Mouse (Mus musculus): ENCODE results near the gene Spx. TPM values are rescaled to one million over a fixed set of nuclear protein-coding genes. Genes with fewer than 3 reads are reported as not detected.

The Spx gene
- total and polyA plus RNA-seq, 2 experiments from 2014 or later = 3.6 to 3.7 TPM

DNA sequence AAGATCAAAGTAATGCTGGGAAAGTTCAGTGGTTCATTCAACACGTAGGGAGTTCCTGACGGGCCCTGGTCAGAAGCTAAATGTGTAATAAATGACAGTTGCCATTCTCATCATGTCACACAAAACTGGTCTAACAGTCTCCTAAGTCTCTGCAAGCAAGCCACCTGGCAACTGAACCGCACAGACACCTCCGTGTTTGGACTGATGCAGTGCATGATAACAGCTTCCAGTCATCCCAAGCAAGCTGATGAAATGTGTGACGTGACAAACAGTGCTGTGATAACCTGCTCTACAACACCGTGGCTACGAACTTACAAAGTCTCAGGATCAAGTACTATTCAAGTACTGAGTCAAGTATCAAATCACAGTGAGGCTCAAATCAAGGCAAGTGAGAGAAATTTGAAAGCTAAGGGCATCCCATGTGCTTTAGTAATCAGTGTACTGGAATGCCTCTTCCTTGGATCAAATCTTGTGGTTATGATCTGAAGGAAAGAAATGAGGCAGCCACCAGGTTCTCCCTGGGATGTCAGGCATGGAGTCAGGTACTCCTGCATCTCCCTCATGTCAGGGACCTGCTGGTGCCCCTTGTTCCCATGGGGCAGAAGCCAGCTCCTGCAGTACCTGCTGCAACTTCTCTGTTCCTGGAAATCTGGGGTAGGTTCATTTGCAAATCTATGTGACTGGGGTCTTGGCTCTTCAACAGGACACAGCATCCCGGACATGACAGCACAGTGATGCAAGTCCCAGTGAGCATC, 34.5 kb upstream of the Spx start:
- no peak for TF ChIP-seq CTCF (IDR thresholded peaks at IDR 0.05; ENCODE audit: low read depth)
- Histone ChIP-seq H3K27me3 (ENCODE audit: insufficient read depth, low read length) (no peaks in the 10 kb centered on the region), H3K9me3 (ENCODE audit: low read length) (no peaks in the 10 kb centered on the region), H3K4me2 (ENCODE audit: low read depth, low read length) (no peak overlapping the region), H3K36me3 (ENCODE audit: insufficient read depth, low read length) (peaks cover 22% of the 10 kb centered on the region), H3K4me3 (ENCODE audit: low read length) (no peak overlapping the region), H3K27ac (no peak overlapping the region), H3K4me1 (ENCODE audit: insufficient read depth, low read length) (no peaks in the 10 kb centered on the region), H3K9ac (replicated peaks; ENCODE audit: low read length) (no peak overlapping the region)
- DNase-seq (ENCODE audit: low spot score) (no peak), ATAC-seq (no peak)
- 92% methylated on average over 8 of the region's 8 CpGs for WGBS

DNA sequence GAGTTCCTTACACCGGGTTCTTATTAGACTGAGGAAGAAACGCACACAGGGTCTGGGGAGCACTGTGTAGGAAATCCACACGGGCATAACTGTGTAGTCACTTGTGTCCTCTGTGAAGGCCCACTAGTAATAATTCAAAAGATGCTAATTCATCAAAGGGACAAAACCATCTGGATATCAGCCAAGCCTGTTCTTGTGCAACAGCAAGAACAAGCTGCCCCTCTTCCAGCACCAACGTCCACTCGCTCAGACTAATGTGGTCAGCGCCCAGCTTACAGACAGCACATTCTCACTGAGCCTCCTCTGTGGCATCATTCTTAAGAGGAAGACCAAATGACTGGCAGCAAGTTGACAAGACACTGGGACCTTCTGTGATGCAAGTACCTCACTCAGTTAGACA, 33.3 kb upstream of the Spx start:
- no peaks in the 10 kb centered on the region for H3K4me1 ChIP-seq (ENCODE audit: insufficient read depth, low read length)
- no peak for TF ChIP-seq CTCF (IDR thresholded peaks at IDR 0.05; ENCODE audit: low read depth)
- no peaks in the 10 kb centered on the region for H3K9me3 ChIP-seq (ENCODE audit: low read length)
- H3K9ac ChIP-seq (replicated peaks; ENCODE audit: low read length) = no peak overlapping the region
- no peak overlapping the region for H3K4me3 ChIP-seq (ENCODE audit: low read length)
- H3K27me3 ChIP-seq (ENCODE audit: insufficient read depth, low read length) = no peaks in the 10 kb centered on the region
- DNase-seq (ENCODE audit: low spot score) (no peak), ATAC-seq (no peak)
- no peak overlapping the region for H3K27ac ChIP-seq
- H3K36me3 ChIP-seq (ENCODE audit: insufficient read depth, low read length) = peaks cover 16% of the 10 kb centered on the region
- WGBS = 82% methylated on average over 6 of the region's 6 CpGs
- H3K4me2 ChIP-seq (ENCODE audit: low read depth, low read length) = no peak overlapping the region

DNA sequence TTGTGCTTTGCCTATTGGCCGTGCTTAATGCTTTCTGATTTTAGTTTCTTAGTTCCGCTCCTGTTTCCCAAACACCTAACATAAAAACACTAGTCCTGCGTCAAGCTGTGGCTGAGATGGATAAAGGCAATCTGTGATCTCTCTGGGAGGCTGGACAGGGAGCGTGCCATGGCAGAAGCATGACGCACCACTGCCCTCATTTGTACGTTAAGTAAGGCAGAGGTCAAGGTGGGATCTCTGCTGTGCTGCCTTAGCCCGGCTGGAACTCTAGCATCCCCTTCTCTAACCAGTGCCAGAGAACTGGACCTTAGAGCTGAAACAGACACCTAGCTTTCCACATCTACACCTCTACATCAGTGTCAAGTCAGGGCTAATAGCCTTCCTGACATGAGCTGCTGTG, 31.6 kb upstream of the Spx start:
- H3K36me3 ChIP-seq (ENCODE audit: insufficient read depth, low read length) = peaks cover 5% of the 10 kb centered on the region
- no peak overlapping the region for H3K4me2 ChIP-seq (ENCODE audit: low read depth, low read length)
- TF ChIP-seq CTCF (IDR thresholded peaks at IDR 0.05; ENCODE audit: low read depth) = no peak
- 94% methylated on average over 7 of the region's 7 CpGs for WGBS
- no peak for DNase-seq (ENCODE audit: low spot score)
- no peak overlapping the region for H3K27ac ChIP-seq
- no peaks in the 10 kb centered on the region for H3K9me3 ChIP-seq (ENCODE audit: low read length)
- no peak overlapping the region for H3K4me3 ChIP-seq (ENCODE audit: low read length)
- H3K4me1 ChIP-seq (ENCODE audit: insufficient read depth, low read length) = 0 out of 2 replicates have a peak, but pooled peaks cover 3% of the 10 kb centered on the region
- H3K27me3 ChIP-seq (ENCODE audit: insufficient read depth, low read length) = no peaks in the 10 kb centered on the region
- H3K9ac ChIP-seq (replicated peaks; ENCODE audit: low read length) = no peak overlapping the region
- ATAC-seq = no peak

DNA sequence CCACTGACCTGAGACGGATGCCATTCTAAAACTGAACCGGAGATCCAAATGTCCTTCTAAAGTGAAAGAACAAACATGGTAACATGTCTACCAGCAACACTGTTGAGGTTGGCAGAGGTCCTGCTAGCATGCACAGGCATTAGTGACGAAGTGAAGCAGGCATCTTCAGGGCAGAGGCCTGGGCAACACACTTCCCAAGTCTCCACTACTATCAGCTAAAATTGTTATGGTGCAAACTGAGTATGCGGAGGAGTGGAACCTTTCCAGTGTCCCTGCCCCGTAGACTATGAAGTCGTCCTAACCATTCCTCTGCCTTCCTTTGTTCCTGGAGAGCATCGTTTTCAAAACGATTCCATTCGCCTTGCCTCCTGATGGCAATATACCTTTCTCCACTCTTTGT, 28.7 kb upstream of the Spx start:
- Histone ChIP-seq H3K4me2 (ENCODE audit: low read depth, low read length) (no peak overlapping the region), H3K4me1 (ENCODE audit: insufficient read depth, low read length) (0 out of 2 replicates have a peak, but pooled peaks cover 3% of the 10 kb centered on the region), H3K9ac (replicated peaks; ENCODE audit: low read length) (no peak overlapping the region), H3K4me3 (ENCODE audit: low read length) (no peak overlapping the region), H3K27ac (no peak overlapping the region), H3K36me3 (ENCODE audit: insufficient read depth, low read length) (no peaks in the 10 kb centered on the region), H3K9me3 (ENCODE audit: low read length) (no peaks in the 10 kb centered on the region), H3K27me3 (ENCODE audit: insufficient read depth, low read length) (no peaks in the 10 kb centered on the region)
- ATAC-seq = no peak
- DNase-seq (ENCODE audit: low spot score) = no peak
- 90% methylated on average over 9 of the region's 9 CpGs for WGBS
- TF ChIP-seq CTCF (IDR thresholded peaks at IDR 0.05; ENCODE audit: low read depth) = no peak

DNA sequence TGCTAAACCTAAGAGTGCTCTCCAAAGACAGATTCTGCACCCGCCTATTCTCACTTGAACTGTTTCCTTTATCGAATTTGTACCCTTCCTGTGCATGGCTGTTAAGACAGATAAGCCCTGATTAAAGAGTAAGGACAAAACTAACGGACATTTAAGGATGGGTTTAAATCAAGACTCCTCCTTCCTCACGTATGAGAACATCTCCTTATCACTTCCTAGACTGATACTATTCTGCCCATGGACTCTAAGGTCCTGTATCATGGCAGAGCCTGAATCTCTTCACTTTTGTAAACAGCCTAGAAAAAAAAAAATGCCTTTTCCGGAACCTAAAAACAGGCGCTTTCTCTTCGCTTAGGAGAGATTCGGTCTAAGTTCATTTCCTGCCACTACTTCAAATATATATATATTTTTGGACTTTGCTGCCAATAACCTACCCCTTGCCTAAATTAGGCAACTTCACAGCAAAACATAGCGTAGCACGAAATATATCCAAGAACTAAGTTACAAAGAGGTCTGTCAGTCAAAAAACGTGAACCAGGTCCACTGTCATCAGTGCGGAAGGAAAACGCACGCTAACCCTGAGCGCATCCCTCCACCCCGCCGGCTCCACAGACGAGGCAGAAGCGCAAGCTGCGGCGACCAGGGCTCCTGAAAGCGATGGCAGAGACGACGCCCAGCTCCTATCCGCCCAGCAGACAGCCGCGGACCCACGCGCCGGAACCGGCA, 26.8 kb upstream of the Spx start:
- TF ChIP-seq CTCF (IDR thresholded peaks at IDR 0.05; ENCODE audit: low read depth) = no peak
- H3K9me3 ChIP-seq (ENCODE audit: low read length) = no peaks in the 10 kb centered on the region
- H3K4me2 ChIP-seq (ENCODE audit: low read depth, low read length) = peak overlapping the region; percentile 61
- no peaks in the 10 kb centered on the region for H3K36me3 ChIP-seq (ENCODE audit: insufficient read depth, low read length)
- ATAC-seq (peak; percentile 84), DNase-seq (ENCODE audit: low spot score) (no peak)
- no peaks in the 10 kb centered on the region for H3K27me3 ChIP-seq (ENCODE audit: insufficient read depth, low read length)
- peak overlapping the region; percentile 85 for H3K9ac ChIP-seq (replicated peaks; ENCODE audit: low read length)
- peak overlapping the region; percentile 97 for H3K4me3 ChIP-seq (ENCODE audit: low read length)
- 0 out of 2 replicates have a peak, but pooled peaks cover 3% of the 10 kb centered on the region for H3K4me1 ChIP-seq (ENCODE audit: insufficient read depth, low read length)
- 5% methylated on average over 31 of the region's 31 CpGs for WGBS
- H3K27ac ChIP-seq = no peak overlapping the region

DNA sequence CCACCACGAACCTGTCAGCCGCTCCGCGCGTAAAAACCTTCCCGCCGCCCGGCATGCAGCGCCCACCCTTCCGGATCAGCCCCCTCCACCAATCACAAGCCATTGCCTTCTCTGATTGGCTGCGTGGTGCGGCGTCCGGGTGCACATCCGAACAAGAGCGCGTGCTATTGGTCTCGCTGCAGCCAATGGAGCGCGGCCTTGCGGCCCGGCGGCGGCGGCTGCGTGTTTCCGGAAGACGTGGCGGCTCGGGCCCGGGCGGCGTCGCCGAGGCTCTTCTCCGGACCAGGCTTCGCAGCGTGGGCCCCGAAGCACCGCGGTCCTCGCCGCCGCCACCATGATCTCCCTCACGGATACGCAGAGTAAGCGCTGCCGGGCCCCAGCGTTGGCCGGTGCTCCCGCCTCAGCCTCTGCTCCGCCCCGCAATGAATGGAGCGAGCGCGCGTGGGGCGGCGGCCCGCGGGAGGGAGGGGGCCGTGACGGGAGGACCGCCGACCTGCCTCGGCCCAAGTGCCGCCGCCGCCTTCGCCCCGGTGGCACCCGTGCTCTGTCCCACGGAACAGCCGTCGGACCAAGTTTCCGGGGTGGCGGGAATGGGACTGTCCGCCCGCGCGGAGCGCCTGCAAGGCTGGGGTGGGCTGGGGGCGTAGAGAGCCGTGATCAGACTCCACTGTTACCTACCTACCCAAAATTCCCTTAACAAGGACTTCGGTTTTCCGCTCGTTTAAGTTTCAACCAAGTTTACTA, 26.1 kb upstream of the Spx start, which contains the start of the genes Recql and Golt1b:
Recql (minus strand) TSS at position 77 of the 744 bp plus-strand sequence.
Golt1b (plus strand) TSS at position 211 of the 744 bp plus-strand sequence.
- Histone ChIP-seq H3K9ac (replicated peaks; ENCODE audit: low read length) (peak within 1 kb of the TSS; percentile 85), H3K9me3 (ENCODE audit: low read length) (no peaks in the 10 kb centered on the region), H3K4me1 (ENCODE audit: insufficient read depth, low read length) (0 out of 2 replicates have a peak, but pooled peaks cover 3% of the 10 kb centered on the region), H3K27ac (peak within 1 kb of the TSS; percentile 54; the same call in 1 of the 2 replicates), H3K4me3 (ENCODE audit: low read length) (peak within 1 kb of the TSS; percentile 97), H3K27me3 (ENCODE audit: insufficient read depth, low read length) (no peaks in the 10 kb centered on the region), H3K36me3 (ENCODE audit: insufficient read depth, low read length) (no peaks in the 10 kb centered on the region), H3K4me2 (ENCODE audit: low read depth, low read length) (peak within 1 kb of the TSS; percentile 89)
- TF ChIP-seq CTCF (IDR thresholded peaks at IDR 0.05; ENCODE audit: low read depth) = no peak
- ATAC-seq = peak; percentile 100
- WGBS = 2% methylated on average over 62 of the region's 87 CpGs
- DNase-seq (ENCODE audit: low spot score) = peak; percentile 98

All from hindbrain, postnatal 0 days (tissue).